ENCODE assay signal across 16 mouse cellular contexts in genomic region chr9:121345427-121346130, GRCm38 (mm10). TPM values are rescaled to one million over a fixed set of nuclear protein-coding genes. Genes with fewer than 3 reads are reported as not detected.
DNase-seq lines count a peak whose midpoint lies in the region; ATAC-seq and TF ChIP-seq lines count a peak whose summit lies in the region.
"Had no signal": no experiment of that assay in that cellular context is flagged by ENCODE, and none has a peak within 500 bp of the region (broad histone marks: within the 10 kb centered on the region; RNA-seq: fewer than 3 reads in every experiment).

No protein-coding gene starts in this region.

- H3K4me1 ChIP-seq in heart, embryonic 16.5 days (ENCODE audit: control insufficient read depth, insufficient read depth, low read length) = peaks cover 76% of the 10 kb centered on the region

- peak; percentile 79 for DNase-seq in gastrocnemius, adult 2 months
- no peak for DNase-seq in gastrocnemius, postnatal 4 days (ENCODE audit: low spot score in 2 of 2)
- peak; percentile 99 for DNase-seq in heart, adult 11 months
- DNase-seq in kidney, postnatal 14 days = peak; percentile 77
- no peak for DNase-seq in cerebellum, adult 11-12 months
- no peak for DNase-seq in frontal cortex, adult 2 months (ENCODE audit: extremely low spot score in 1 of 2, low spot score in 1 of 2)
- no peak for DNase-seq in left cerebral cortex, adult 9 months (ENCODE audit: low spot score in 2 of 2)
- DNase-seq: cerebellum, postnatal 25 days; lung, embryonic 14.5 days; spleen, adult 18-20 months had no signal

- H3K27ac ChIP-seq in gastrocnemius, adult 2 months = peak overlapping the region; percentile 88
- H3K27ac ChIP-seq in heart, embryonic 16.5 days (ENCODE audit: low read length) = peak overlapping the region; percentile 96
- H3K27ac ChIP-seq: embryonic facial prominence, embryonic 13.5 days; left cerebral cortex, adult 2 months had no signal

- peak overlapping the region; percentile 60 for H3K9ac ChIP-seq in heart, embryonic 16.5 days (ENCODE audit: low read length)
- H3K9ac ChIP-seq: embryonic facial prominence, embryonic 13.5 days; lung, embryonic 14.5 days had no signal

- H3K4me3 ChIP-seq in gastrocnemius, adult 2 months = peak overlapping the region; percentile 41
- H3K4me3 ChIP-seq in heart, embryonic 16.5 days (ENCODE audit: low read length) = no peak overlapping the region
- H3K4me3 ChIP-seq: embryonic facial prominence, embryonic 13.5 days; left cerebral cortex, adult 2 months had no signal

- H3K36me3 ChIP-seq in heart, embryonic 16.5 days (ENCODE audit: control insufficient read depth, insufficient read depth) = no peaks in the 10 kb centered on the region
- H3K36me3 ChIP-seq: embryonic facial prominence, embryonic 13.5 days had no signal

- no peak; the same call in 1 of the 2 replicates for TF ChIP-seq CTCF in gastrocnemius, adult 2 months (IDR thresholded peaks at IDR 0.05)

- intact Hi-C loops in gastrocnemius, adult 2 months (cut with DNase I) = loop anchor here (2.0 kb wide), 1 partner anchor 47 kb away; no protein-coding TSS in a partner anchor

- no peaks in the 10 kb centered on the region for H3K27me3 ChIP-seq in heart, embryonic 16.5 days (ENCODE audit: control insufficient read depth, insufficient read depth, low read length)
- H3K27me3 ChIP-seq: embryonic facial prominence, embryonic 13.5 days had no signal

- H3K4me2 ChIP-seq in heart, embryonic 16.5 days (ENCODE audit: low read depth, low read length) = peak overlapping the region; percentile 17
- H3K4me2 ChIP-seq: embryonic facial prominence, embryonic 13.5 days; lung, embryonic 14.5 days; midbrain, embryonic 11.5 days had no signal

- WGBS in heart, embryonic 16.5 days = 59% methylated on average over 15 of the region's 15 CpGs

- H3K9me3 ChIP-seq in heart, embryonic 16.5 days (replicated peaks; ENCODE audit: control insufficient read depth, low read length) = no peaks in the 10 kb centered on the region
- H3K9me3 ChIP-seq: embryonic facial prominence, embryonic 13.5 days; G1E had no signal

- ATAC-seq in heart, embryonic 16.5 days (replicated peaks; ENCODE audit: extremely low read depth, insufficient read depth, low FRiP score) = peak; percentile 77
- ATAC-seq: forebrain, embryonic 14.5 days had no signal

RNA-seq across cellular contexts. Expression of gene Trak1, which starts 48.3 kb away (rescaled TPM):
- total RNA-seq in gastrocnemius, adult 2 months (2021) = 100 to 1,000 TPM; 156 to 204 TPM
- 100 to 1,000 TPM; 193 to 204 TPM for total RNA-seq in gastrocnemius, postnatal 4 days (2021)
- polyA plus RNA-seq in heart, embryonic 16.5 days (2015; fragmentation: Nextera tagmentation; extraction: Ambion mirVana) = 42.4 and 48.9 TPM in 2 replicates
- polyA plus RNA-seq in frontal cortex, adult 2 months (2012; rRNA removed) = 136 and 139 TPM in 2 replicates

Comparison
In these comparisons a context has a peak if more than half of its experiments do, and no peak if none do; other contexts are left out.
1. DNase-seq: peak in gastrocnemius, adult 2 months (single experiment), heart, adult 11 months (single experiment) and kidney, postnatal 14 days (single experiment); none in gastrocnemius, postnatal 4 days (0 of 2), cerebellum, adult 11-12 months (single experiment), frontal cortex, adult 2 months (0 of 2) and left cerebral cortex, adult 9 months (0 of 2).